Mouse (Mus musculus): ENCODE measurements at regions not wholly inside any gene's neighbourhood (a gene's known extent, or its start where the extent isn't known, plus 50 kb on each side); places are given as distances from the start of the nearest gene placed in this dataset.

- no peak for DNase-seq
These were observed 78.6 kb downstream of the A830031A19Rik start for GRCm38 (mm10) chr11:23996250-23996649.

DNA sequence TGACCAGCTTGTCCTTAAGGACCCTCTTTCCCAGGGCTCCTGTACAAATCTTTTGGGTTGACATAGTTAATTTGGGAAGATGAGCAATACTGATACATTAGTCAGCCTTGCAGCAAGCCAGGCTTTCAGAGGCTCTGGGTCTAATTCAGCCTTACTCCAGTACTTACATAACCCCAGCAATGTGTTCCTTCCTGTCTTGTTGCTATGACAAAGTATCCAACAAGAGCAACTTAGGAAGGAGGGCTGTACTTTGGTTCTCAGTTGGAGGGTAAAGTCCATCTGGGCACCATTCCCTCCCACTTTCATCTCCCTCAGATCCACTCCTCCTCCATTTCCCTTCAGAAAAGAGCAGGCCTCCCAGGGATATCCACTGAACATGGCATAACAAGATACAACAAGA, 80.7 kb downstream of the A830031A19Rik start:
- no peak for DNase-seq

DNA sequence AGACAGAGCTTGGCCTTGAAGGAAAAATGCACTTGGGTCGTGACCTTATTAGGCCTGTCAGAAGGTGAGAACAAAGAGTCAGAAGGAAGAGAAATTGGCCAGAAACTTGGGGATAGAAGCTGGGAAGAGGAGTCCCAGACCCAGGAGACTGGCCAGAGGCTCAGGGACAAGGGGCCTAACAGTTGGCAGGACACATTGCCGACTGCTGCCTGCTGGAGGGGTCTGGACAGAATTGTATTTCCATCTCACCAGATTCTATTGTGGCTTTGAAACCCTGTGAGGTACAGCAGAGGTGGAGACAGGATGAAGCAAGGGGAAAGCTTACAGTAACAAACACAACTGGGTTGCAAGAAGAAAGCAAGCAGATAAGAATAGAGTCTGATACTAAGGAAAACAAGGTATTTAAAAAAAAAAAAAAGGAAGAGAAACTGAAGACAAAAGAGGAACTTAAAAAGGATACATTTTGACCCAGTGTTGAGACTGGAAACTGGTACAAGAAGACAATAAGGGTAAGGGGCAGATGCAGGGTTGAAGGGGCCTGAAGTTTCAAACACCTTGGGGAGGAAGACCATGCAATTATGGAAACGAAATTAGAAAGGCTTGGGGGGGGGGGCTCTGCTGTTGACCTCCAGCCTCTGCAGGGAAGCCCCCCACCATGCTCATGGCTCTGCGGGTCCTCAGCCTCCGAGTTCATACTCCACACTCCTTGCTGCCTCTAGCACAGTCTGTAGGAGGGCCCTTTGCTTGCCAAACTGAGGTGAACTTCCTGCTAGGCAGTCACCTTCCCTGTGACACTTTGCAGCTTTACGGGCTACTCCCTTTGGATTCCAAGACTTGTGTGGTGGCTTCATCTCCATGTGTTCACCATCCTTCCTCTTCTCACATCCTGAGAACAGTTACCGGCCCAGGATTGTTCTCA, 87.1 kb downstream of the A830031A19Rik start:
- no peak for DNase-seq

DNA sequence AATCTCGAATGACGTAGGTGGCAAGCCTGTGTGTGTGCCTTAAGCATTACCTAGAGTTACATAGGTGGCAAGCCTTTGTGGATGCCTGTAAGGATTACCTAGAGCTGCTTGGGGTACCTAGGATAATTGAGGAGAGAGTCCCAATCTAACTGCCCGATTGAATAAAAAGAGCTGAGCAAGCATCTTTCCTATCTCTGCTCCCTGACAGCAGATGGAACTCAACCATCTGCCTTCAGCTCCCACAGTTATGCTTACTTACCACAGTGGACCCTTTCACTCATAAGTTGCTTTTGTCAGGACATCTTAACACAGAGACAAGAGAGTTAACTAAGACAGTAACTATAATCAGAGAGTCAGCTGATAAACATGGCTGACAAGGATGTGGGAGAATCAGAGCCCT, 89.6 kb downstream of the A830031A19Rik start:
- DNase-seq = no peak

DNA sequence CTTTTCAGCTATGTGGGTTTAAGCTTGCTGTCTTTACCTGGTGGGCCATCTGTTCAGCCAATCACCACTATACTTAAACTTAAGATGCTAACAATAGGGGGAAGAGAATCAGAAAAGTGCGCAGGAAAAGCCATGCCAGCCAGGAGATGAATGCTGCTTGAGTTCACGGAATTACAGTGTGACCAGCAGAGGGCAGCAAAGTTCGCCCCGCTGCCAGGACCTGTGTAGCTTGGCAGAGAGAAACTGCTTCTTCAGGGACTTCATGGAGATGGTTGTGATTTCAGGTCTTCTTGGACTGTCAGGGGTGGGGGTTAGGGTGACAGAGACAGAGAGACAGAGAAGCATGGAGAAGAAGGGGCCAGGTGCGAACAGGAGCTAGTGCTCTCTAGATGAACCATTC, 84.3 kb upstream of the Papolg start:
- peak; percentile 69 for DNase-seq

DNA sequence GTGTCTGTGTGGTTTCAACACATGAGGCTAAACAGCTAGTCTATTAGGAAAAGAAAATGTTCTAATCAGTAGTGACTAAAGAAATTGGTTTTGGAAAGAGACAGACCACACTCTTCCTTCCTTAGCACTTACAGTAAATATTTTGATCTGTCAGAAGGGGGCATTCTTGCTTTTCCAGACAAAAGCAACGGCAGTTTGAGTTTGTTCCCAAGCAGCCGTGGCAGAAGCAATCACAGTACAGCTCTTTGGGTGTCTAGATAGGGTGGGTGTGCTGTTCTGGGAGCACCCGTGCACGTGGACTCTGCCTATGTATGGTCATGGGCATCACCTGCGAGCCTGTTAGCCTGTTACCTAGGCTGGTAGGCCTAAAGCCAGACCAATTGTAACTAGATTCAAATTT, 83.2 kb upstream of the Papolg start:
- no peak for DNase-seq

GRCm38 (mm10) chr11:23977096-23977495, 82.0 kb upstream of the Papolg start:
- DNase-seq = no peak

DNA sequence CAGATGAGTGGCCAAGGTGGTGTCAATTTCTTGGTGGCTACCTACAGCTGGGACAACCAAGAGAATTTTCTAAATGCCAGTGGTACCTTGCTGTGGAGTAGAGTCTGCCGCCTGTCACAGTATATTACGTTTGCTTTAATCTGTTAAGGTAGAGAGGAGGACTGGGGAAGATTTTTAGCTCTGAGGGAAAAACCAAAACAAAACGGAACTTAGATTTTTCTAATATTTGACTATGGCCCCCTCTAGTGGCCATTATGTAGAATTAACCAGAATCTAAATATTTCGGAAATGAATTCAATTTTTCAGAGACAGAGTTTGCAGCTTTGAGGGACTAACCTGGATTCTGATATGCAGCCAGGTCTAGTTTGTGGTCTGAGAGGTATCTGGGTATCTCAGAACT, 59.3 kb upstream of the Papolg start:
- DNase-seq = no peak

GRCm38 (mm10) chr11:23945966-23946365, 50.9 kb upstream of the Papolg start:
- no peak for DNase-seq

All from gastrocnemius, postnatal 10 days (tissue).